Mouse (Mus musculus): ENCODE data around the gene Lca5l. TPM values are rescaled to one million over a fixed set of nuclear protein-coding genes. Genes with fewer than 3 reads are reported as not detected.

The Lca5l gene
- polyA plus RNA-seq, 1 experiment from 2014 or later: 1.2 TPM

GRCm38 (mm10) chr16:96126684-96127171 lies 65.3 kb downstream of the Lca5l start:
- DNase-seq (ENCODE audit: low spot score): no peak
- peaks cover 15% of the 10 kb centered on the region; the same call in 1 of the 2 replicates for H3K36me3 ChIP-seq (ENCODE audit: control insufficient read depth, insufficient read depth, low read length)

GRCm38 (mm10) chr16:96120022-96120623 lies 71.9 kb downstream of the Lca5l start:
- DNase-seq (ENCODE audit: low spot score) (no peak), ATAC-seq (replicated peaks; ENCODE audit: low FRiP score) (no peak)
- H3K27ac ChIP-seq (ENCODE audit: low read depth, low read length): no peak overlapping the region
- H3K9me3 ChIP-seq (ENCODE audit: control insufficient read depth, low read length): no peaks in the 10 kb centered on the region
- H3K36me3 ChIP-seq (ENCODE audit: control insufficient read depth, insufficient read depth, low read length): peaks cover 18% of the 10 kb centered on the region; the same call in 1 of the 2 replicates
- H3K27me3 ChIP-seq (ENCODE audit: control insufficient read depth, insufficient read depth, low read length): no peaks in the 10 kb centered on the region
- H3K4me2 ChIP-seq (ENCODE audit: low read depth, low read length, severe bottlenecking): no peak overlapping the region
- no peak overlapping the region for H3K4me3 ChIP-seq (ENCODE audit: low read depth, low read length)
- no peak overlapping the region for H3K9ac ChIP-seq (ENCODE audit: low read length)
- 76% methylated on average over 4 of the region's 4 CpGs for WGBS
- no peaks in the 10 kb centered on the region for H3K4me1 ChIP-seq (replicated peaks; ENCODE audit: control insufficient read depth, insufficient read depth, low read length)

More at GRCm38 (mm10) chr16:96126684-96127171, 65.3 kb downstream of the Lca5l start:
- peak overlapping the region; percentile 95 for H3K4me3 ChIP-seq (ENCODE audit: low read depth, low read length)
- 9% methylated on average over 19 of the region's 19 CpGs for WGBS
- H3K4me1 ChIP-seq (replicated peaks; ENCODE audit: control insufficient read depth, insufficient read depth, low read length): peaks cover 6% of the 10 kb centered on the region; the same call in 1 of the 2 replicates
- ATAC-seq (replicated peaks; ENCODE audit: low FRiP score): no peak
- H3K9ac ChIP-seq (ENCODE audit: low read length): peak overlapping the region; percentile 98
- no peaks in the 10 kb centered on the region for H3K9me3 ChIP-seq (ENCODE audit: control insufficient read depth, low read length)
- H3K4me2 ChIP-seq (ENCODE audit: low read depth, low read length, severe bottlenecking): peak overlapping the region; percentile 86
- peak overlapping the region; percentile 94 for H3K27ac ChIP-seq (ENCODE audit: low read depth, low read length)
- no peaks in the 10 kb centered on the region for H3K27me3 ChIP-seq (ENCODE audit: control insufficient read depth, insufficient read depth, low read length)

- Histone ChIP-seq H3K27me3 (ENCODE audit: control insufficient read depth, insufficient read depth, low read length) (no peaks in the 10 kb centered on the region), H3K4me2 (ENCODE audit: low read depth, low read length, severe bottlenecking) (no peak overlapping the region), H3K9me3 (ENCODE audit: control insufficient read depth, low read length) (no peaks in the 10 kb centered on the region), H3K9ac (ENCODE audit: low read length) (no peak overlapping the region), H3K4me3 (ENCODE audit: low read depth, low read length) (no peak overlapping the region), H3K4me1 (replicated peaks; ENCODE audit: control insufficient read depth, insufficient read depth, low read length) (no peaks in the 10 kb centered on the region), H3K27ac (ENCODE audit: low read depth, low read length) (no peak overlapping the region), H3K36me3 (ENCODE audit: control insufficient read depth, insufficient read depth, low read length) (no peaks in the 10 kb centered on the region; the same call in 1 of the 2 replicates)
- ATAC-seq (replicated peaks; ENCODE audit: low FRiP score): no peak
- no peak for DNase-seq (ENCODE audit: low spot score)
- 50% methylated on average over 4 of the region's 4 CpGs for WGBS
These were observed 77.3 kb downstream of the Lca5l start for GRCm38 (mm10) chr16:96114729-96115128.

- no peak for ATAC-seq (replicated peaks; ENCODE audit: low FRiP score)
- no peak for DNase-seq (ENCODE audit: low spot score)
- H3K4me1 ChIP-seq (replicated peaks; ENCODE audit: control insufficient read depth, insufficient read depth, low read length): no peaks in the 10 kb centered on the region
- 46% methylated on average over 2 of the region's 2 CpGs for WGBS
- H3K27ac ChIP-seq (ENCODE audit: low read depth, low read length): no peak overlapping the region
- no peaks in the 10 kb centered on the region for H3K9me3 ChIP-seq (ENCODE audit: control insufficient read depth, low read length)
- H3K4me3 ChIP-seq (ENCODE audit: low read depth, low read length): no peak overlapping the region
- H3K4me2 ChIP-seq (ENCODE audit: low read depth, low read length, severe bottlenecking): no peak overlapping the region
- H3K9ac ChIP-seq (ENCODE audit: low read length): no peak overlapping the region
- H3K27me3 ChIP-seq (ENCODE audit: control insufficient read depth, insufficient read depth, low read length): no peaks in the 10 kb centered on the region
- no peaks in the 10 kb centered on the region for H3K36me3 ChIP-seq (ENCODE audit: control insufficient read depth, insufficient read depth, low read length)
These were observed 79.3 kb downstream of the Lca5l start for GRCm38 (mm10) chr16:96112769-96113168.

- H3K27ac ChIP-seq (ENCODE audit: low read depth, low read length): no peak overlapping the region
- 89% methylated on average over 5 of the region's 5 CpGs for WGBS
- H3K27me3 ChIP-seq (ENCODE audit: control insufficient read depth, insufficient read depth, low read length): no peaks in the 10 kb centered on the region
- no peak overlapping the region for H3K4me2 ChIP-seq (ENCODE audit: low read depth, low read length, severe bottlenecking)
- H3K36me3 ChIP-seq (ENCODE audit: control insufficient read depth, insufficient read depth, low read length): no peaks in the 10 kb centered on the region
- H3K4me1 ChIP-seq (replicated peaks; ENCODE audit: control insufficient read depth, insufficient read depth, low read length): no peaks in the 10 kb centered on the region
- H3K9ac ChIP-seq (ENCODE audit: low read length): no peak overlapping the region
- no peak for DNase-seq (ENCODE audit: low spot score)
- no peak overlapping the region for H3K4me3 ChIP-seq (ENCODE audit: low read depth, low read length)
- H3K9me3 ChIP-seq (ENCODE audit: control insufficient read depth, low read length): no peaks in the 10 kb centered on the region
- no peak for ATAC-seq (replicated peaks; ENCODE audit: low FRiP score)
These were observed 81.3 kb downstream of the Lca5l start for GRCm38 (mm10) chr16:96110655-96111345.

DNA sequence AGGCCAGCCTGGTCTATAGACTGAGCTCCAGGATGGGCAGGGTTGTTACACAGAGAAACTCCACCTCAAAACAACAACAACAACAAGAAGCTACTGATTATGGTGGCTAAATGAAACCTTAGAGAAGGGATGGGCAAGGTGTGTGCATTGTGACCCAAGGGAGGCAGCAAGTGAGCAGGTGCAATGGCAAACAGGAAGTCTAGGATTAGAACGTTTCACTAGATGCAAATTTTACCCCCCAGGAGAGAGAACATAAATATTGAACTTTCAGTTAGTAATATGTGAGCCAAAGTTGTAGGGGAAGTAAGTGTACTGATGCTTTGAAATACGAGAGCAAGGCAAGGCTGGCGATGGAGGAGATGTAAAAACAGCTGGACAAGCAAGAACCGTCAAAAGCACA lies 82.4 kb downstream of the Lca5l start:
- Histone ChIP-seq H3K4me2 (ENCODE audit: low read depth, low read length, severe bottlenecking) (no peak overlapping the region), H3K27ac (ENCODE audit: low read depth, low read length) (no peak overlapping the region), H3K9ac (ENCODE audit: low read length) (no peak overlapping the region), H3K27me3 (ENCODE audit: control insufficient read depth, insufficient read depth, low read length) (no peaks in the 10 kb centered on the region), H3K9me3 (ENCODE audit: control insufficient read depth, low read length) (no peaks in the 10 kb centered on the region), H3K36me3 (ENCODE audit: control insufficient read depth, insufficient read depth, low read length) (no peaks in the 10 kb centered on the region), H3K4me3 (ENCODE audit: low read depth, low read length) (no peak overlapping the region), H3K4me1 (replicated peaks; ENCODE audit: control insufficient read depth, insufficient read depth, low read length) (no peaks in the 10 kb centered on the region)
- DNase-seq (ENCODE audit: low spot score) (no peak), ATAC-seq (replicated peaks; ENCODE audit: low FRiP score) (no peak)
- WGBS: 66% methylated on average over 4 of the region's 4 CpGs

Other genes with a start within 250 kb of the Lca5l start
- 98.2 and 101 TPM in 2 replicates for gene Psmg1, start 201.3 kb downstream of the Lca5l start, polyA plus RNA-seq (2014; fragmentation: Nextera tagmentation; extraction: Ambion mirVana)
- 183 and 192 TPM in 2 replicates for gene Brwd1, start 109.7 kb downstream of the Lca5l start, polyA plus RNA-seq (2014; fragmentation: Nextera tagmentation; extraction: Ambion mirVana)
- gene Hmgn1, start 64.5 kb downstream of the Lca5l start, polyA plus RNA-seq (2014; fragmentation: Nextera tagmentation; extraction: Ambion mirVana): 882 and 935 TPM in 2 replicates
- gene Wrb, start 46.9 kb downstream of the Lca5l start, polyA plus RNA-seq (2014; fragmentation: Nextera tagmentation; extraction: Ambion mirVana): 122 and 123 TPM in 2 replicates
- 0.76 and 1.3 TPM in 2 replicates for gene Sh3bgr, start 8.2 kb upstream of the Lca5l start, polyA plus RNA-seq (2014; fragmentation: Nextera tagmentation; extraction: Ambion mirVana)
- 0.19 and 0.41 TPM in 2 replicates for gene B3galt5, start 43.5 kb upstream of the Lca5l start, polyA plus RNA-seq (2014; fragmentation: Nextera tagmentation; extraction: Ambion mirVana)

Measured in forebrain, embryonic 11.5 days (tissue).